Mouse (Mus musculus): Measurements from ENCODE around the gene Cul3.
"Not testable (repeated sequence)": the region's sequence is repeated elsewhere in the genome, so short reads cannot be mapped to it uniquely, and the experiment has no call there.

The Cul3 gene

DNA sequence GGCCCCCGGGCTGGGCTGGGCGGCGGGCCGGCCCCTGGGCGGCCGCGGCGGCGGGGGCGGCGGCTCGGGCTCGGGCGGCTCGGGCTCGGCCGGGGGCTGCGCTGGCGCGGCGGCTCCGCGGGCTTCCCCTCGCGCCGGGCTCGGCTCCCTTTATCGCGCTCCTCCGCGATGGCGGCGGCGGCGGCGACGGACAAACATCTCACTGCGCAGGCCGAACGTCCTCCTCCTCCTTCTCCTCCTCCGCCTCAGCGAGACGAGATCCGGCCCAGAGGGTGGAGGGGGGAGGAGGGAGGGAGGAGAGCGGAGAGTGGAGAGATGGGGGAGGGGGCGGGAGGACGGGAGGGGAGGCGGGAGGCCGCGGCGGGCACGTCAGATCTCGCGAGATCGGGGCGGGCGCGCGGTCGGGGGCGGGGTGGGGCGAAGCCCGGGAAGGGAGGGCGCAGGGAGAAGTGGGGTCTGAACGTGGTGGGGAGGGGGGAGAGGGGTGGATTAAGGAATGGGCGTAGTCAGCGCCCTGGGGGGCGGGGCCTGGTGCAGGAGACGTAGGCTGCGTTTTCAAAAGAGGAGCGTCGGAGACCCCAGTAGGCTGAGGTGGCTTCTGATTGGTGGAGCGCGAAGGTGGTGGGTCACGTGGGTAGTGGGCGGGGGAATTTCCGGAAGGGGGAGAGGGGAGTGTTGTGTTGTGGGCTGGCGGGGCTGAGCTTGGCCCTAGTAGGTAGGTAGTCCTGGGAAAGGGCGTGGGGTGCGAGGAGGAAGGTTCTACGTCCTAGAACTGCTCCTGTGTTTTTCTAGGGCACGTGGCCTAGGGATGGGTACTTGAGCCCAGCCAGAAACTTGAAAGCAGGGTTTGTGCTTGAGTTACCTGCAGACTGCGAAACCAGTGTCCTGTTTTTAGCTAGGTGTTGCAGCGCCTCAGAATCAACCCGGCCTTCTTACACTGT is at the start of gene Cul3:
Cul3 (minus strand) TSS at position 45 of the 941 bp plus-strand sequence.
- DNase-seq (ENCODE audit: low spot score) = peak; percentile 99

DNA sequence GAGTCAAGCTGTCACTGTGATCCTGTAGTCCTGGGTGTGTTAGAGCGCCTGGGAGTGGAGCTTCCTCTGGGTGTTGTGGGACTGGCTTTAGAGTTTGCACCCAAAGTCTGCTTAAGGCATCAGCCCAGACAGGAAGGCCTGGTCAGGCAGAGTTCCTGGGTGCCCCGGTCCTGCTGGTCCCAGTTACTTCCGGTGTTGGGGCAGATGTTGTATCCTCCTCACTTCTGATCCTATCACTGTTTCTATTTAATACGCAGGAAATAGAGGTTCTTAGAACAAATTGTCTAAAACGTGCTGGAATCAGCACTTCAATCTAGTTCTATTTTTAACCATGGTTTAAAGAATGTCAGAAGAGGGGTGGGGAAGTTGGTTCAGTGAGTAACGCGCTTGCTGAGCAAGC is 49.2 kb upstream of the Cul3 start:
- no peak for DNase-seq (ENCODE audit: low spot score)

GRCm38 (mm10) chr1:80383613-80384589 is 43.6 kb upstream of the Cul3 start:
- no peak for DNase-seq (ENCODE audit: low spot score)

DNA sequence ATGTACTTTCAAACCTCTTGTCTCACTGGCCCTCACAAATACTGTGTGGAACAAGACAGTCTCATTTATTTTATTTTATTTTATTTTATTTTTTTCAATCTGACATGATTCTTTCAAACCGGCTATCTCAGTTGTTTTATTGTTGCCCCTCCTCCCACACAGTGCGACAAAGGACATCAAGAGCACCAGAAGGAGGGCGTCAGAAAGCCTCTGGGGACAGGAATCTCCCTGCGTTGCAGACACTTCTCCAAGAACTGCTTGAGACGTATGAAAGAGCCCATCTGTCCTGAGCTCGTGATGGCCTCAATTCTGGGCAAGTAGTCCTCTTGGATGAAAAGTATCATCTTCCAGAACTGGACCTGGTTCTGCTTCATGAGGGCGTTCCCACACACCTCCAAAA is 42.6 kb upstream of the Cul3 start:
- no peak for DNase-seq (ENCODE audit: low spot score)

GRCm38 (mm10) chr1:80381302-80381701 is 41.0 kb upstream of the Cul3 start:
- DNase-seq (ENCODE audit: low spot score) = no peak

DNA sequence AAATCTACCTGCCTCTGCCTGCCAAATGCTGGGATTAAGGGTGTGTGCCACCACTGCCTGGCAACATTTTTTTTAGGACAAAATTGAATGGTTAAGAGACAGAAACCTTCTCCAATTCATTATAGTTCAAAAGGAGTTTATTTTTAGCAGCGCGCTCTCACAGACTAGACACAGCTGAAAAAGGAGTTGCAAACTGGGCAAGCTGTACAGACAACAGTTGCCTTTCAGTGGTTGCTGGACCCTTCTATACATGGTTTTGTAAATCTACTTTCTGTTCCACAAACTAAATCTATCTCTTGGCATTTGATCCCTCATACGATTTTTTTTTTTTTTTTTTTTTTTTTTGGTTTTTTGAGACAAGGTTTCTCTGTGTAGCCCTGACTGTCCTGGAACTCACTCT is 31.7 kb upstream of the Cul3 start:
- no peak for DNase-seq (ENCODE audit: low spot score)

GRCm38 (mm10) chr1:80371189-80371889 is 31.1 kb upstream of the Cul3 start:
- no peak for DNase-seq (ENCODE audit: low spot score)

GRCm38 (mm10) chr1:80363486-80363885 is 23.2 kb upstream of the Cul3 start:
- DNase-seq (ENCODE audit: low spot score) = no peak

GRCm38 (mm10) chr1:80362946-80363345 is 22.7 kb upstream of the Cul3 start:
- DNase-seq (ENCODE audit: low spot score) = no peak

DNA sequence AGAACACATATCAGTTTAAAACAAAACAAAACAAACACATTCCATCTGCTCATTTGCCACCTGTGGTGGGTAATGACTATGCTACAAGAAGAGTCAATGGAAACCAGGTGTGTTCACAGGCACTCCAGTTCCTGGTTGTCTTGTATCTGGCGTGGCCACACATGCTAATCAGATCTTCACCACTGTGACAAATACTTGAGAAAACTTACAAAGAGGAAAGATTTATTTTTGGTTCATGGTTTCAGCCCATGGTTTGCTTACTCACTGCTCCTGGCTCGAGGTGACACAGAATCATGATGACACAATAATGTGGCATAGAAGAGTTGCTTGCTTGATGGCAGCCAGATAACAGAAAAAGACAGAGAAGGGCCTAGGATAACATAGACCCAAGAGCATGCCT is 22.1 kb upstream of the Cul3 start:
- no peak for DNase-seq (ENCODE audit: low spot score)

- not testable (repeated sequence) for DNase-seq (ENCODE audit: low spot score)
Measured at GRCm38 (mm10) chr1:80361771-80362170, 21.5 kb upstream of the Cul3 start.

DNA sequence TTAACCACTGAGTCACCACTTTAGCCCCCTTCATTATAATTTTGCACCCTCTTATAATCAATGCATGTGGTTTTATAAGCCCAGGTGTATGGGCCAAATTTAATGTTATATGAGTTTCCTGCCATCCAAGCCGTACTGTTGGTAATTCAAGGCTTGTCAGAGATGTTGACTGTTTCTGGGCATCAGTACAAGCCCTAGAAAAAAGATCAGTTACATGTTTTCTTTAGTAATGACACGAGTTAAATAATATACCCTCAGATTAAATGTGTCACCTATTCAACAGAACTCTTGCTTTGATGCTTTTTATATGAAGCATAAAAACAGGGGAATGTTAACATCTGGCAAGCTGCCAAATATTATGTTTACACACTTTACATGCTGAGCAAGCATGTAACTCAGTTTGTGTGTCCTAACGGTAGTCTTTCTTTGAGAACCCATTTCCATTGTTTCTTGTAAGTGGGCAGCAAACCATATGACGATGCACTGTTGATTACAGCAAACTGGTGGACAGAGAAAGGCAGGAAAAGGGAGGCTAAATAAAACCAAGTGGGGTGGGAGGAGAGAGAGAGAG is 19.8 kb upstream of the Cul3 start:
- no peak for DNase-seq (ENCODE audit: low spot score)

DNA sequence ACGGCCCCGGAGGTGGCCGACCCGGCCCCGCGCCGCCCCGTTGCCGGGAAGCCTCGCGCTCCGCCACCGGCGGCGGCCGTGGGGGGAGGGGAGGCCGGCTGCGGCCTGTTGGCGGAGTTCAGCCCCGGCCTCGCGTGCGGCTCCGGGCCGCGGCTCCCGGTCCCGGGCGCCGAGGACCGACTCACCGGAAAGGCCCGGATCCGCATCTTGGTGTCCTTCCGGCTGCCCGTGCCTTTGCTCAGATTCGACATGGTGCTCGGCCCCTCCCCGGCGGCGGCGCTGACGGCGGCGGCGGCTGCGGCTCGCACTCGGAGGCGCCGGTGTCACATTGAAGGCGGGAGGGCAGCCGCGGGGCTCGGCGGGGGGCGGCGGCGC is 232 bp downstream of the Cul3 start:
- DNase-seq (ENCODE audit: low spot score) = peak; percentile 65

- peak; percentile 35 for DNase-seq (ENCODE audit: low spot score)
Measured at GRCm38 (mm10) chr1:80339425-80340021, 757 bp downstream of the Cul3 start.

GRCm38 (mm10) chr1:80338398-80338797 is 1.9 kb downstream of the Cul3 start:
- no peak for DNase-seq (ENCODE audit: low spot score)

DNA sequence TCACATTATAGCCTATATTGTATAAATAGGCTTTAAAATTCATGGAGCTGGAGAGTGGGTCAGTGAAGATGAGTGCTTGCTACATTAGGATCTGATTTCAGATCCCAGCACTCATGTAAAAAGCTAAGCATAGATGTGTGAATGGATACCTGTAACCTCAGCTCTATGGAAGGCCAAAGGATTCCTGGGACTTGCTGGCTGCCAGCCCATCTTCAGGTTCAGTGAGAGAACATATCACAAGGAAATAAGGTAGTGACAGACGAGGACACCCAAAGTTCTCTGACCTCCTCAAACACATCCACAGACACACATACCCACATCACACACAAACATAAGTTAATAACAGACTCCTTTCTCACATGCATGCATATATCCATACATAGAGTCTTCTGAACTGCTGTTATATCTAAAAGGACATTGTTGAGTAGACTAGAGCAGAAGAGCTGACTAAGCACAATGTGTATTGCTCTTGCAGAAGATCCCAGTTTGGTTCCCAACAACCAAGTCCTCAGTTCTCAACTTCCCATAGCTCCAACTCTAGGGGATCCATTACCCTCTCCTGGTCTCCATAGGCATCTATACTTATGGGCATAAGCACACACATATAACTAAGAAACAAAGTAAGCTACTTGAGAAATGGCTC is 4.4 kb downstream of the Cul3 start:
- DNase-seq (ENCODE audit: low spot score) = no peak

DNA sequence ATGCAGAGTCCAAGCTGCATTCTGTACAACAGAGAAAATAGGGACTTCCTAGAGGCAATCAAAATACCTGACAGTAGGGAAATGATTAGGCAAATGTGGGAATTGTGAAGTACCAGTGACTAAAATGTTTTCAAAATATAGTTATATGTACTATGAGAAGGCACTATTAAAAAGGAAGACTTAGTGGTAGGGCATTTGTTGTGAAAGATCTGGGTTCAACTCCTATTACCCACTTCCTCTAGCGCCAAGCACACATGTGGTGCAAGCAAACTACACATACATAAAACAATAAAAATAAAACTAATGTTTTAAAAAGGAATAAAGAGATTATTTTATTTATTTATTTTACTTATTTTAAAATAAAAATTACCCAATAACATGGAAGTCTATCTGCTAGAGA is 5.2 kb downstream of the Cul3 start:
- DNase-seq (ENCODE audit: low spot score) = no peak

GRCm38 (mm10) chr1:80330970-80331369 is 9.3 kb downstream of the Cul3 start:
- DNase-seq (ENCODE audit: low spot score) = no peak

- DNase-seq (ENCODE audit: low spot score) = no peak
Measured at GRCm38 (mm10) chr1:80325761-80326160, 14.5 kb downstream of the Cul3 start.

- DNase-seq (ENCODE audit: low spot score) = no peak
Measured at GRCm38 (mm10) chr1:80324370-80324769, 15.9 kb downstream of the Cul3 start.

GRCm38 (mm10) chr1:80315533-80316045 is 24.7 kb downstream of the Cul3 start:
- no peak for DNase-seq (ENCODE audit: low spot score)
